Mouse (Mus musculus) cerebellum, adult 11 months (tissue): ENCODE measurements at regions not wholly inside any gene's neighbourhood (a gene's known extent, or its start where the extent isn't known, plus 50 kb on each side); places are given as distances from the start of the nearest gene placed in this dataset.

Source experiments
- DNase-seq: peaks from one replicate; pipeline ENCODE4 v3.0.0; 2022

DNA sequence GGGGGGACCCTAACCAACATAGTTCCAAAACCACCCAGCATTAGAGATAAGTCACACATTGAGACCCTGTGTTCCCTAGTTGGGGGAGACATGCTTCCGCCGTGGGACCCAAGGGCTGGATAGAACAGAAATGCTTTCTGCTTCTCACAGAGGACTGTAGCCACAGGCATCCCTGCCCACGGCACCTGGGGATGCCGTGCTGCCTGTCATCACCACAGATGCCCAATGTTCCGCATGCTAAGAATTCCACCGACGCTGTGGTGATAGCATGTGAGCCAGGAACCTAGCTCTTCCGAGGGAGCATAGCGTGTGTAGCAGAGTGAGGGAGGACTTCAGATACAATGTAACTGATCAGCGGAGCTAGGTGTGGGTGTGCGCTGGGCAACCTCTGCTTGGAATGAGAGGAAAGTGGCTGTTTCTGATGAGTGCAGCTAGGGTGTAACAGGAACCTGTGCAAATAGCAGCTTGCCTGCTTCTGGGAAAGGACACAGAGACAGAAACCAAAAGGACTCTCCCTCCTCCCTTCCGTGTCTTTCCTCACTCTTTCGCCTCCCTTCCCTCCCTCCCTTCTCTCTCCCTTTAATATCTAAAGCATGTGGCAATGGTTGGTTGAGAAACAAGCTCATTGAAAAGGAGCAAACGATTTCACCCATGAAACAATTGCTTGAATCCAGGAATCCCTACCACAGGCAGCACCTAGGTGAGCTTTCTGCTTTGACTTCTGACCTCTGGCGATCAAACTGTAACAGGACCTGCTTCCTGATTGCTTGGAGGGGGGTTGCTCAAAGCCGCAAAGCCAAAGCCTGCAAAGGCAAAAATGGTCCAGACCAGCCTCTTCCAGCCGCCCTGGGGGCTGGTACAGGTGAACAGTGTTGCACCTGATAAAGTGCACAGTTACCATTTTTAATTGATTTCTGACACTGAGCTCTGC, 102.3 kb downstream of the Gm26897 start:
- no peak for DNase-seq

DNA sequence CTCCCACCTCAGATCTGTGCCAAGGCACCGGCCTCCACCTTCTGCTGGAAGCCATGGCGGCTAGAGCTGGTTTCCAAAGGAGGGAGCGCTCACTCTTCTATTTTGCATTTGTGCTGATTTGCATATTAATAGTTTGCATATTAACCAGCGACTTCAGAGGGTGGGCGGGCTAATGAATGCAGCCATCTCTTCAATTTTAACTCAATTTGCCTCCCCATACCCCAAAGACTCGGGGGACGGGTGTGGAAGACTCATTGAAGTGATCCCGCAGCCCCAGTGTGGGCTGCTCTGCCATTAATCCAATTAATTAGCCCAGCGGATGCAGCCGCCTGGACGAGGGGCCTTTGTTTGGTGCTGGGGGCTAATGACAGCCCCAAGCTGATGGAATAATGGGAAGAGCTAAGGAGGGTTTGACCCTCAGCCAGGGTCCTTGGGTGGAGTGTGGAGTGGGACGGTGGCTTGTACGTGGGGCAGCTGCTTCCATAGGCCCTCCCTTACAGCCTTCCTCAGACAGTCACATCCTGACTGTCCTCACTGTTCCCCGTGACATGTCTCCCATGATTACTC, 103.0 kb downstream of the Gm26897 start:
- DNase-seq = no peak

DNA sequence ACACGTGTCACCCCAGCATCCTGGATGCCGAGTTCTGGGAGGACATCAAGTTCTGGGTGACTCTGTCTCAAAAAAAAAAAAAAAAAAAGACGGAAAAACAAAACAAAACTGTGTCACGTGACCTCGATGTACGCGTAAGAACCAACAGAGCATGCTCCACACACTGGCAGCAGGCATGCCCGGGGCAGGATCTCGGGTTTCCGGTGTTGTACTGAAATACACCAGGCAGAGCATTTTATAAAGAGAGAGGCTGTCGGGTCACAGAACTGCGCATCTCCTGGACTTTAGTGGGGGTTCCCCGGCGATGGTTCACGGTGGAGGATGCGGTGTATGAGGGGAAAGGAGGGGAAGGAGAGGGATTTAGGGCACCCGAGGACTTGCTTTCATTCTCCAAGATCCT, 108.7 kb downstream of the Gm26897 start:
- no peak for DNase-seq

DNA sequence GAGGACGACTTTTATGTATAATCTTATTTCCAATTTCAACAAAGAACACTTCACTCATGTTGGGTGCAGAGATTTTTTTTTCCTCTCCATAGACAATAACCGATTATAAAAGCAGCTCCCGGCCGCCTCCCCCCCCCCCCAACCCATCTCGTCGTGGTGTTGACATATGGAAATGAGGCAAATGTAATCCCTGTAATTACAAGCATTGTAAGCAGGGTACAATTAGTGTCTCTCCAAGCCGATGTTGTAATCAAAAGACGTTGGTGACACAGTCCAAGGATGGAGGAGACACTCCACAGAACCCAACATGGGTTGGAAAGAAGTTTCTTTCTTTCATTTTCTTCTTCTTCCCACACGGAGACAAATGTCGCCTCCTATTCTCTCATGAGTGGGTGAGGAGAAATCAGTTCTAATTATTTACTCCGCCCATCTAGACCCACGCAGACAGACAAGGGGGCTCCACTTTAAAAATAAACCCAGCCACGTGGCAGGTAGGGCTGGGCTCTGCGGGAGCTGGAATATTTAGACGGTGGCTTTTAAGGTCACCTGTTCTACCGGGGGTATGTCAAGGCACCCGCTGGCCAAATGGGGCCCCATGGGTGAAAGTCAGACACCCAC, 110.0 kb downstream of the Gm26897 start:
- no peak for DNase-seq

DNA sequence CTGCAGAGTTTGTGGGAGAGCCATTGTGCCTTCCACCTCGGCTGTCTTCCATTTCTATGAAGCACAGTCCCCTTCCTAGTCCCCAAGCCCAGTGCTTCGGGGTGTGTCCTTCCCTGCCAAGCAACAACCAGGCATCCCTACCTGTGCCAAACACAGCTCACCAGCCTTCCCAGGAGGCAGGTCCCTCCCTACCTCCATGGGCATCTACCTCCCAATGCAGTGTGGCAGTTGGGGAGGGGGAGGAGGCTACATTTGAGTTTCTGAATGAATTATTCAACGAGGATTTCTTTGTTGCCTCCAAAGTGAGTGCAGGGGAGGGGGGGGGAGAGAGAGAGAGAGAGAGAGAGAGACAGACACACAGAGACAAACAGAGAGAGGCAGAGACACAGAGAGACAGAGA, 110.8 kb downstream of the Gm26897 start:
- no peak for DNase-seq

DNA sequence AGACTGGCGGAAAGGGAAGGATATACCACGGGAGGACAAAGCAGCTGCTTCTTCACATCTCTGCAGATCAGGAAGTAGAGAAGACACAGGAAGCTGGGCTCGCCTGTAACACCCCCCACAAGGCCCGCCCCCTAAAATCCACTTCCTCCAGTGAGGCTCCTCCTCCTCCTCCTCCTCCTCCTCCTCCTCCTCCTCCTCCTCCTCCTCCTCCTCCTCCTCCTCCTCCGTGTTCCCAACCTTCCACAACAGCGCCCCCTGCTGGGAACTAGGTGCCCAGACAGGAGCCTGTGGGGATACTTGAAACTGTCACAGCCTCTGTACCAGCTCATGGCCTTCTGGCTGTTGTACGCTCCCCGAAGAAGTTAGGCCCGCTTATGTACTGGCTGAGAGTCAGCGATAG, 115.2 kb downstream of the Gm26897 start:
- DNase-seq = no peak

DNA sequence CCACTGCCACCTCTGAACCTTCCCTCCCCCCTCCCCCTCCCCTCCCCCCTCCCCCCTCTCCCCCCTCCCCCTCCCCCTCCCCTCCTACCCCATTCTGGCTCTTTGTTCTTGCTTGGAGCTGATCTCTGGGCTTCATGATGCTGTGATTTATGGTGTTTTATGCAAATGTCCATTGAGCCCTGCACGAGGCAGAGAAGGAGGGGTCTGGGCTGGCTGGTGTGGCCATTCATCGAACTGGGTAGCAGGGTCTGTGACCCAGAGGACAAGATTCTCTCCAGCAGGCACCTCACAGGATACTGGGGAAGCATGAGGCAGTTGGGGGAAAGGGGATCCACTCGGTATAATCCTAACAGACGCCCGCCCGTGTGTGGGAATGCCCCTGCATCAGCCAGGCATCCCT, 119.0 kb downstream of the Gm26897 start:
- DNase-seq = no peak

DNA sequence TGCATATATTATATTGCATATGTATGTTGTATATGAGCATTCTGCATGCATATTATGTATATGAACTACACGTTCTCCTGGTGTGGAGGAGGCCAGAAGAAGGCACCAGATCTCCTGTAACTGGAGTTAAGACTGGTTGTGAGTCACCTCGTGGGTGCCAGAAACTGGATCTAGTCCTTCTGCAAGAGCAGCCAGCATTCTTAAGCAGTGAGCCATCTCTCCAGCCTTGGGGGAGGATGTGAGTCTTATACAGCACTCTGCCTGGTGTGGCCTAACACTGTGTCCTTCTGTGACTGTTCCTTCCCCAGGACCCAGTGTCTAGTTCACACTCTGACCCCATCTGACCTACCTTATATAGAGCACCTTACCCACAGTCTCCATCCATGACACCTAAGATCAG, 121.6 kb downstream of the Gm26897 start:
- DNase-seq = no peak

DNA sequence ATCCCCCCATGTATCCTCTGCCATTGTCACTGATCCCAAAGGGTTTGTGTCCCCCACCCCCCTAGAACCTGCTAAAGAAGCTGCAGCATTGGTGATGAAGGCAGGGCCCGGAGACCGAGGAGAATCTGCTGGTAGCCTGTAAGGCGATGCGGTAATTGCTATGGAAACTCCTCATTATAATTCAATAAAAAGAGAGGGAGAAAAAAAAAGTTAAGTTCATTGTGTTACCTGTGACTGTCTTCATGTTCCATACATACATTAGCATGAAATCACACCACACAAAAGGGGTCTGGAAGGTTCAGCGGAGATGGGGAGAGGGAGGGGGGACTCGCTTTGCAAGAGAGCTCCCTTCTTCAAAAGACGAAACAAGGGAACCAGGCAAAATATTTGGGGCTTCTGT, 123.5 kb downstream of the Gm26897 start:
- DNase-seq = no peak

DNA sequence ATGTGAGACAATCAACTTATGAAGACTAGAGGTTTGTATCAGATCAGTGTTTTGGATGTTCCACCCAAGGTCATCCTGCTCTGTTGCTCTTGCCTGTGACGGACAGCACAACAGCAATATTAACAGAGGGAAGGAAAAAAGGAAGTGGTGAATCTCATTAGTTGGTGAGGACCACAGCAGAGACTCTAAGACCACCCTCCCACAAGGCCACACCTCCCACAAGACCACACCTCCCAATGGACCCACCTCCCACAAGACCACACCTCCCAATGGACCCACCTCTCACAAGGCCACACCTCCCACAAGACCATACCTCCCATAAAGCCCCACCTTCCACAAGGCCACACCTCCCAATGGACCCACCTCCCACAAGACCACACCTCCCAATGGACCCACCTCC, 126.7 kb downstream of the Gm26897 start:
- no peak for DNase-seq

DNA sequence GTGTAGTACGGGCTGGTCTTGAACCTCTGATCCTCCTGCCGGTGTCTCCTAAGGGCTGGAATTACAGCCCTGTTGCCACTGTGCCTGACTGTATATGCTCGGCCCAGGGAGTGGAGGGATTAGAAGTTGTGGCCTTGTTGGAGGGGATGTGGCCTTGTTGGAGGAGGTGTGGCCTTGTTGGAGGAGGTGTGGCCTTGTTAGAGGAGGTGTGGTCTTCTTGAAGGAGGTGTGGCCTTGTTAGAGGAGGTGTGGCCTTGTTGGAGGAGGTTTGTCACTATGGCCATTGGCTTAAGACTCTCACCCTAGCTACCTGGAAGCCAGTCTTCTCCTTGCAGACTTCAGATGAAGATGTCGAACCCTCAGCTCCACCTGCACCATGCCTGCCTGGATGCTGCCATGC, 128.6 kb downstream of the Gm26897 start:
- DNase-seq = no peak

DNA sequence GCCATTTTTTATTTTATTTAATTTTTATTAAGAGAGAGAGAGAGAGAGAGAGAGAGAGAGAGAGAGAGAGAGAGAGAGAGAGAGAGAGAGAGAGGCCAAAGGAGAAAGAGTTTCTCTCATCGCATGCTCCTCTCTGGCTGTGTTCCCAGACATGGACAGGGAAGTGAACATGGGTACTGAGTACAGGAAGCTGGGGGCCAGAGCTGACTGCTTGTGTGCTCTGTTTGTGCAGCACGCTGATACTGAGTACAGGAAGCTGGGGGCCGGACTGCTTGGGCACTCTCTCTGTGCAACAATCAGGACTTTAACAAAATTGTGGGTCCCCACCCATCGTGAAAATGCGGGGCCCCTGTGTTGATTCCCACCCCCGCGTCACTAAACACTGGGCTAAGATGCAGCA, 130.2 kb downstream of the Gm26897 start:
- DNase-seq = no peak

DNA sequence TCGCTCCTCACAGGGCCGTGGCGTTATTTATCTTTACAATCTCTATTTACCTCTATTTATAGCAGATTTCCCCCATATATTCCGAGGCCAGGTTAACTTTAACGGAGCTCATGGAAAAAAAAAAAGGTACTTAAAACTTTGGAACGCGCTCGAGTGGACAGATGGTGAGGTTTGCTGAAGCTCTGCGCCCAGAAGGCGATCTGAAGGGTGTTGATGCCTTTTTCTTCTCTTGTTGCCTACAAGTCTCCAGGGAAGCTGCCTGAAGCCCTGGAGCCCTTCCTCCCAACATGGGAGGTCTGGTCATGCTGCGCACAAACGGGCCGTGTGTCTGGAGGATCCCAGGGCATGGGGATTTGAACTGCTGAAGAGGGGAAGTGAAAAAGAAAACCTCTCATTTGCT, 130.9 kb downstream of the Gm26897 start:
- DNase-seq = no peak

DNA sequence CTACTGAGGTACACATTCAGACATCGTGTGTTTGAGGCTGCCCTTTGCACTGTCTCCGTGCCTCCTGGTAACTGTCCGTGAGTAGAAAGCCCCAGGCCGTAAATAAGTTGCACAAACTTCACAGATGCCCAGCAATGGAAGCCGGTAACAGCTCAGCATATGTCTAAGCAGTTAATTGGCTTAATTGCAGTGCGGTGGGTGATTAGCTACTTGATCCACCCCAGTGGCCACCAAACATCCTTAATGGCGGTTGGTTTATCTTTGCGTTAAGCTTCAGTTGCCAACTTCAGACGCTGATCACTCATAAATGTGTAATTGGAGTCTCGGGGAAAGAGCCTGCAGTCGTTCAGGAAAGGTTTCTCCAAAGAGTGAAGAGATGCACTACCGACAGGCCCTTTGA, 135.3 kb downstream of the Gm26897 start:
- DNase-seq = no peak

DNA sequence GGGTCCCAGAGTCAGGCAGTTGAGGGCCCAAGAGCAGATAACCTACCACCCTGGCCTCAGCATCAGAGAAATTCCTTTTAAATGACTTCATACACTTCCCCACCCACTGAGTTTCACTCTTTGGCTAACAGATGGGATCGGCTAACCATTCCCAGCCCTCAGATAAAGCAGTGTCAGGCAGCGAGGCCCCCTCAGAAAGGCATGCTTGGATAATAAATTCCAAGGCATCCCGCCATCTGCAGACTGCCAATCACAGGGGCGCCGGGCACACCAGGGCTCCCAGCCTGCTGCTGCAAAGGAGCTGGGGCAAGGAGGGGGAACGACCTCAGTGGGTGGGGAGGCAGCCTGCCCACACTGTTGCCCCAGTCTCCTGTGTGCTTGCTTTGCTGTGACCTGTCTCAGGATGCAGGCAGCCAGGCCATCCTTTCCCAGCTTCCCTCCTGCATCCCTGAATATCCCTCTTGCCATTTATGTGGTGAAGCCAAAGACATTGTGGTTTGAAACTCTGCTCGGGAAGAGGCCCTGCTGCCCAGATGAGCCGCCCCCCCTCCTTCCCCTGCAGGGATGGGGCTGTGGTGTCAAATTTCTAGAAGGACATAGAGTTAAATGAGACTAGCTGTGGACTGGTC, 143.6 kb downstream of the Gm26897 start:
- DNase-seq = no peak

DNA sequence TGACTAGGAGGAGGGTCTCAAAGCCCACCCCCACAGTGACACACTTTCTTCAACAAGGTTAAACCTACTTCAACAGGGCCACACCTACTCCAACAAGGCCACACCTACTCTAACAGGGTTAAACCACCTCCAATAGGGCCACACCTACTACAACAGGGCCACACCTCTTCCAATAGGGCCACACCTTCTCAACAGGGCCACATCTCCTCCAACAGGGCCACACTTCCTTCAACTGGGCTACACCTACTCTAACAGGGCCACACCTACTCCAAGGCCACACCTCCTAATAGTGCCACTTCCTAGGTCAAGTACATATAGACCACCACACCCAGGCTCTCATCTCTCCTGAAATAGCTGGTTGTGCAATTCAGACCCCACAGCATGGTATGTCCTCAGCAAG, 145.3 kb downstream of the Gm26897 start:
- DNase-seq = no peak

DNA sequence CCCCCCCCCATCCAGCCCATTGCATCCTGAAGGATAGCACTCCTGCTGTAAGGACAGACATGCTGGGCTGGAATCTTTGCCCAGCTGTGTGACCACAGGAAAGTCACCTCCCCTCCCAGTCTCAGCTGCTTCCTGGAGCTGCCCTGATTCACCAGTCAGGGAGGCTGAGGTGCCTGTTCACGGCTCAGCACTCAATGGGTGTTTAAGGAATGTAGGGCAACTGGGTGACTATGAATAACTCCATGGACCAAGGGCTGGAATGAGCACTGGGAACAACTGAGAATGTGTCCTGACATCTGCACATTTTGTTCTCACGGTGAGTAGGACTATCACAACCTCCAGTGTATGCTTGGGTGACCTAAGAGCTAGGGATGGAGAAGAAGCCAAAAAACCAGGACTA, 146.5 kb downstream of the Gm26897 start:
- DNase-seq = no peak

DNA sequence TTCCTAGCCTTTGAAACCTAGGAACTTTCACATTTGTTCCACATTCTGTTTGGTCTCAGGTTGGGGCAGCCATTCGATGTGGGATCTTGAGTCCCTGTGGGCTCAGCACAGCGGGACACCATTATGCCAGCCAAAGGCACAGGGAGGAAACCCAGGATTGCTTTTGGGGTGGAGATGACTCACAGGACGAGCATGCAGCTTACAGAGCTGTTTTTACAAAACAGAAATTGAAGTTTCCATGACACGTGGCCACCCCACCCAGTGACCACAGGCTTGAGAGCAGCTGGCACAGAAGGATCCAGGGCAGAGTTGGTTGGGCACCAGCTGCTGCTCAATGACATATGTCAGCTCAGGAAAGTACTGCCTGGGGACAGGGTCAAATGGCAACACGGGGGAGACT, 147.8 kb downstream of the Gm26897 start:
- DNase-seq = no peak

DNA sequence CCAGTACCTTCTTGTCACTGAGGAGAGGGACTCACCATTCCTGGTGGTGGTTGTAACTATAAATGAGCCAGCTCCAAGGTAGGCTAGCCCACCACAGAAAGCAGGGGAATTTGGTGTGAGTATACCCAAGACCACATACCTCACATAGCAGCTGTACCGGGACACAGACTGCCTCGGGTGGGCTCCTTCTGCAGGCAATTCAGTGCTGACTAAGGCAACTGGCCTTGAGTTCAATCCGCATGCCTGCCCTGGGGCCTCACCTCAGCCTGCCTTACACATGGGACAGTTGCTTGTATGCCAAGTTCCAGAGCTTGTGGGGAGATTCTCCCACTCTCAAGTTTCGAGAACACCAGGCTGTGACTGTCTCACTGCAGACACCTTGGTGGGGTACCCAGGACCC, 153.6 kb downstream of the Gm26897 start:
- DNase-seq = no peak

DNA sequence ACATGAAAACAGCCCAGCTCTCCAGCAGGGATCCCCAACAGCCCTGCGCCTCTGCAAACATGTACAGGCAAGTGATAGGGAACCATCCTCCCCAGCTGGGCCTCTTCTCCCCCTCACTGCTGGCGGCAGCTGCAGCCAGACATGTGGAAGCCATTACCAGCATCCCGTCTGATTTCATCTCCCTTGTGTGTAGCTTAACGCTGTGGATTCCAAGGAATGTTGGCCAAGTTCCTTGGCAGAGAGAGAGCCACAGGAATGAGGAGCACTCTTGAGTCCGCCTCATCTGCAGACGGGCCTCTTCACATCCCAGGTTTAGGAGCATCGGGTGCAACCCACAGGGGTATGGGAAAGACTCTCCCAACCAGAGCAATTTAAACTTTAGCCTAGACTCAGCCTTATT, 157.1 kb downstream of the Gm26897 start:
- DNase-seq = no peak

DNA sequence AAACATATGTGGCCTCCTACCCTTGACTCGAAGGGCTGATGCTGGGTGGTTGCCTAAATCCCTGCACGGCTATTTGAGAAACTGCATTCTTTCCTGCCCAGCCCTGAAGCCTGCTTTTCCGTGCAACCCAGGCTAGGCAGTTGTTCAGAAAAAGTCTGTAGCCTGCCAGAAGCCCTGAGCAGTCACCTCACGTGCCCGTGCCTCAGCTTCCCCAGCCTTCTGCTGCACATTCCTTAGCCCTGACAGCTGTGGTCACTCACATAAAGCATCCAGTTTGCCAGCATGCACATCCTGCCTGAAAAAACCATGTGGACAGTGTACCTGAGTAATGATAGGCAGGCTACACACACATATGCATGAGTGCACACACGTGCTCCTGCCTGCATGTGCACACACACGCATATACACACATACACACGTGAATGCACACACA, 157.6 kb downstream of the Gm26897 start:
- DNase-seq = no peak

DNA sequence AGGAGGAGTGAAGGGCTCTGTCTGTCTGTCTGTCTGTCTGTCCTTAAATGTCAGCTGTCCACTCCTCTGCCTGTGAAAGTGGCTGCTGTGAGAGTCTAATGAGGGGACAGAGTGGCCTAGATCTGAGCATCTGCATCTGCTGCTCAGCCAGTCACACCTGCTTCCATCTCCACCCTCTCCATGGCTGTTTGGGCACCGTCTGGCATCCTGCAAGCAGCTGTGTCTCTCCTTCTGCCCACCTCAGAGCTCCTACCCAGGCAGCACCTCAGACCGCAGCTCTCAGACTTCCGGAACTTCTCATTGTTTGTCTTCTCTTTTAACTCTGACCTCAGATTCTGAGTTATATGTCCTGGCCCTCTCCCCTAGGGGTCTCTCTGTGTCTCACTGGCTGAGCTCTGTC, 159.2 kb downstream of the Gm26897 start:
- DNase-seq = no peak

DNA sequence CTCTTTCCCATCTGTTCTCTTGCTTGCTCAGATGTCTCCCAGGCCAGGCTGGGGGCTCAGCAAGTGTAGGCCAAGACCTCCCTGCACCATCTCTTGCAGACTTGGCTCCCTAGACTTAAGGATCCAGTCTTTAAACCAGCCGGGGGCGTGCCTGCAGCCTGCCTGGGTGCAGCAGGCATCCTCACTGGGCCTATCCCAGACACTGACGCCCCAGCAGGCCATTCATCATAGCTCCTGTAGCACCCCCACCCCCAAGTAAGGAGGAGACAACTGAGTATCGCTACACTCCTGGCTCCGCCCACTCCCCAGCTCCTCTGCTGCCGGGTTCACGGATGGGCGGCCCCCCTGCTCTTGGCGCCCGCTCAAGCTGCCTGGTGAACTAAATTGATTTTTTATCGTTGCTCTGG, 160.2 kb downstream of the Gm26897 start:
- DNase-seq = no peak

DNA sequence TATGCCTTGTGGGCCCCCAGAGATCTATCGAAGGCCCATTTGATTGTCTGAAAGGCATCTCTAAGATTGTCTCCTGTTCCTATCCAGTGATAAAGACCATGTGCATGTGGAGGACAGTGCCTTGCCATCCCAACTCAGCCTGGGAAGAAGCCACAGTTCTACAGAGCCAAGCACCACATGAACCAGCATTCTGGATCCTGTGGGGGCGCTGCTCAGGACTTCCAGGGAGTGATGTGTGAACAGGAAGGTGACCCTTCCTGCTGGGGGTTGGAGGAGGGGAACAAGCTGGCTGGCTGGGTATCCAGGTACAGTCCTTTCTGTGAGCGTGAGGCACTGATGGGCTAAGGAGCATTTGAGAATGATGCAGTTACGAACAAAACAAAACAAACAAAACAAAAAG, 163.8 kb downstream of the Gm26897 start:
- no peak for DNase-seq
